Mouse (Mus musculus): ENCODE results near the gene Gm17067.
"Not testable (repeated sequence)": the region's sequence is repeated elsewhere in the genome, so short reads cannot be mapped to it uniquely, and the experiment has no call there.

Gm17067 gene

GRCm38 (mm10) chr7:42726917-42727316 is at the start of gene Gm17067:
Gm17067 (minus strand) TSS chr7:42727017.
- DNase-seq (ENCODE audit: low read depth, low spot score): not testable (repeated sequence)

- no peak for DNase-seq (ENCODE audit: low read depth, low spot score)
These were observed 23.0 kb upstream of the Gm17067 start for GRCm38 (mm10) chr7:42749836-42750235.

- DNase-seq (ENCODE audit: low read depth, low spot score): no peak
These were observed 11.9 kb upstream of the Gm17067 start for GRCm38 (mm10) chr7:42738536-42739210.

DNA sequence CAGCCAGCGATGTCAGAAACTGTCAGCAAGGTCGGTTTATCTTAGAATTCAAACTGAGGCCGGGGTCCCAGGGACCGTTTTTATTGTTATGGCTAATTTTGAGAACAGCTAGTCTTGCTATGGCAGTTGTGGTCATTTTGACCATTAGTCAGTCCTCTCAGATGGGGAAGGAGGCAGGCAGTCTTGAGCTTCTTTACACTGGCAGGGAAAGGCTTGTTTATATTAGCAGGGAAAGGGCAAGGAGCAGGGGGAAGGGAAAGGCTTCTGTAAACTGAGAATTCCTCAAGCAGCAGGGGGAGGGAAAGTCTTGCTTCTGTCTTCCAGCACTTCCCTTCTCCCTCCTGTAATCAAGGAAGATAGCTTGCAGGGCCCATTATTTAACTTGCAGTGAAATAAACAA is 33.6 kb downstream of the Gm17067 start:
- DNase-seq (ENCODE audit: low read depth, low spot score): peak; percentile 39

DNA sequence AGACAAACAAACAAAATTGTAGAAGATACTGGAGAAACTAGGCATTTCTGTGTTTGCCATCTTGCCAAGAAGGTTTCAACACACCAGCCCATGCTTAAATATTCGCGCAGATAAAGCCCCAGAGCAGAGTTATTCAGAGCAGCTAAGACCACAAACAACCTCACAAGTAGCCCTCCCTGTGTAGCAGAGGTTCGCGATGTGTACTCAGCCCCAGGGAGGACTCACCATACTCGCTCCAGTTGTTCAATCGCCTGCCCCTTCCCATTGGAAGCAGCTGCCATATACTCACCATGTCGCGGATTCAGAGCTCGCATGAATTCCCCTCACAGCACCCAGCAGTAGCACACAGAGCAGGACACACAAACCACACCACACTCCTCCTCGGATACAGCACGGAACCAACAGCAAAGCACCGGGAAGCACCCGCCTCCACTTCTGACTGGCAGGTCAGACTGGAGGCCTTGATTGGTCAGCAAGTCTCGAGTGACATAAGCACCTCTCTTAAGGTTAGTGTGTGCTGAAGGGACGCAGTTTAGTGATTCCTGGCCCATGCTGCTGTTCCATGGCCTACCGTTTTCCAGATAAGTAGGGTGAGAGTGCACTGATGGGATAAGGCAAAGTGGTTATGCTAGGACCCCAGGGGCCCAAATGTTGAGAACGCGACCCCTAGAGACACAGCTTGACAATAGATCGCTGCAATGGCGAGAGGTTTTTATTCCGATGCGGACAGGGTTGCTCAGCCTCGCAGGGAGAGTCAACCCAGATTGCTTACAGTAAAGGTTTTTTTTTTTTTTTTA is 34.3 kb downstream of the Gm17067 start, which contains the start of gene Zfp975:
Gene Zfp975 (minus strand): TSS at position 381 of the 797 bp plus-strand sequence.
- peak; percentile 96 for DNase-seq (ENCODE audit: low read depth, low spot score)

GRCm38 (mm10) chr7:42680081-42680480 is 46.7 kb downstream of the Gm17067 start:
- DNase-seq (ENCODE audit: low read depth, low spot score): not testable (repeated sequence)

GRCm38 (mm10) chr7:42679646-42680045 is 47.2 kb downstream of the Gm17067 start:
- DNase-seq (ENCODE audit: low read depth, low spot score): not testable (repeated sequence)

DNA sequence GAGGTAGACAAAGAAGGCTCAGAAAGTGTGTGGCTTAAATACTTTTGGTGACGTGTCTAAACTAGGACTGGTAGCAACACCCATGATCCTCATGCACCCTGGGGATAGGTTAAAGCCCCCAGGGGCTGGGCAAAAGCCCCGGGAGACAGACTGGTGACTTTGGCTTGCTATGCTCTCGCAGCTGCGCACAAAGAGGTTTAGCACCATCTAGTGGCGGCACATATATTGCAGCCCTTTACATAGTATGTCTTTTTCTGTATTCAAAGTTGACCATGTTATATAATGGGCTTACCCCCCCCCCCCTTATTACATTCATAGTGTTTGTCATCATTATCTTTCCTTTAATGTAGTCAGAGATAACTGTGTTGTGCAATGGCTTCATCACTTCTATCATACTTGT is 66.7 kb downstream of the Gm17067 start:
- not testable (repeated sequence) for DNase-seq (ENCODE audit: low read depth, low spot score)

Data from brain, adult 2 months (tissue).